Mouse (Mus musculus) embryonic facial prominence, embryonic 14.5 days (tissue): ENCODE measurements around the gene S1pr5. TPM values are rescaled to one million over a fixed set of nuclear protein-coding genes. Genes with fewer than 3 reads are reported as not detected.

Experiments used
- ATAC-seq: fragments of 200-750 bp; cut with Nextera tagmentation; 2 replicates; pipeline ENCODE4 v1.8.0; 2017; ENCODE audit warnings: low read depth, moderate number of reproducible peaks, moderate TSS enrichment
- DNase-seq: peaks from one replicate; pipeline ENCODE4 v3.0.0-alpha.2; 2015; ENCODE audit warnings: low spot score
- H3K27ac ChIP-seq: fragments of 300-500 bp; sonication (generic); replicated peaks from 2 replicates; pipeline ENCODE4 v1.5.1; 2014; ENCODE audit warnings: low read depth, mild to moderate bottlenecking, low read length, moderate library complexity
- H3K27me3 ChIP-seq: fragments of 300-500 bp; sonication (generic); replicated peaks from 2 replicates; pipeline ENCODE4 v1.6.1; 2014; ENCODE audit warnings: low read length; ENCODE audit not compliant: control insufficient read depth, insufficient read depth
- H3K36me3 ChIP-seq: fragments of 300-500 bp; sonication (generic); 2 replicates; pipeline ENCODE4 v1.6.1; 2014; ENCODE audit warnings: low read length, mixed read lengths; ENCODE audit not compliant: control insufficient read depth, insufficient read depth
- H3K4me1 ChIP-seq: fragments of 300-500 bp; sonication (generic); 2 replicates; pipeline ENCODE4 v1.6.1; 2014; ENCODE audit warnings: antibody characterized with exemption, low read length; ENCODE audit not compliant: control insufficient read depth, insufficient read depth
- H3K4me2 ChIP-seq: fragments of 300-500 bp; sonication (generic); 2 replicates; pipeline ENCODE4 v1.6.1; 2014; ENCODE audit warnings: low read depth, mild to moderate bottlenecking, low read length, moderate library complexity, mixed read lengths
- H3K4me3 ChIP-seq: fragments of 300-500 bp; sonication (generic); 2 replicates; pipeline ENCODE4 v1.5.1; 2014; ENCODE audit warnings: low read depth, mild to moderate bottlenecking, low read length
- H3K9ac ChIP-seq: fragments of 300-500 bp; sonication (generic); 2 replicates; pipeline ENCODE4 v1.6.1; 2014; ENCODE audit warnings: low read depth, mild to moderate bottlenecking, low read length, moderate library complexity, mixed read lengths
- H3K9me3 ChIP-seq: fragments of 300-500 bp; sonication (generic); 2 replicates; pipeline ENCODE4 v1.6.1; 2016; ENCODE audit warnings: low read length; ENCODE audit not compliant: control insufficient read depth
- WGBS: fragments of 180-500 bp; shearing (Covaris S2); extraction: QIAGEN DNeasy Blood & Tissue Kit; methylation state at CpG from one replicate; pipeline ENCODE4 v1.1.7; 2014; 5-methylcytosine and 5-hydroxymethylcytosine counted together
- polyA plus RNA-seq: library from polyadenylated mRNA; unstranded; fragments of >200 nt; fragmentation: Nextera tagmentation; extraction: Ambion mirVana; gene quantifications from 2 replicates; pipeline ENCODE4 v1.2.1, GENCODE M21; 2014

The S1pr5 gene
- polyA plus RNA-seq, 1 experiment from 2014 or later, result 0.96 TPM

DNA sequence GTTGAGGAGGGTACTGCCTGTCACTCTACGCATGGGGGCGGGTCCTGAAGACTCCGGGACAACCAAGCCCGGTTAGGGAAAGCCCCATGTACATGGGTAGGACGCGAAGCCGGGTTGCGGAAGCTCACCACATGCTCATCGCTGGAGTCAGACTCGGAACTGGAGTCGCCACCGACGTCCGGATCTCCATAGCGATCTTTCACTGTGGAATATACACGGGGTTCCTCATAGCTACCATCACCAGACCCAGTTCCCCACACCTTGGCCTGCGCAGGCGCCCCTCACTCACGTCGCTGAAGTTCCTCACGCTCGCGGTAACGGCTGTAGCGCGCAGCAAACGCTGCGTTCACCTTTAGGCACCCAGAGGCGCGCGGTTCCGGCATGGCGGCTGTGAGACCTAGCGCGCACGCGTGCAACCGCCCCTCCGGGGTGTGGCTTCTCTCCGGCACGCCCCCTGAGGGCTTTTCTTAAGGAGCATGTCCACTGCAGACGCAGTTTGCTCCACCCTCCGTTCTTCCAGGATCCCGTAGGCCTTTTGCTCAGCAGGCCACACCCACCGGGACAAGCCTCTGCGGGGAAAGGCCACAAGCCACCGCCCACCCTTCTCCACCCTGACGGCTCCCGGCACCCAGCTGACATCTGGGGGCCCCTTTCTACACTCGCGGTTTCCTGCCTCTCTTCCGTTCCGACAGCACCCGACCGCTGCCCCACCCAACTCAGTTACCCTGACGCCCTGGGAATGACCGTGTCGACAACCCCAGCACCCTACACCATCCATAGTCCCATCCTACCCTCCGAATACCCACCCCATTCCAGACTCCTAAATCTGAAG is 39.5 kb upstream of the S1pr5 start, which contains the start of gene Kri1:
TSS of gene Kri1 (minus strand) at position 399 of the 832 bp plus-strand sequence.
- peak; percentile 100 for DNase-seq
- Histone ChIP-seq H3K27me3 (no peaks in the 10 kb centered on the region), H3K4me2 (peak within 1 kb of the TSS; percentile 70), H3K9me3 (no peaks in the 10 kb centered on the region), H3K4me1 (peaks cover 23% of the 10 kb centered on the region), H3K9ac (peak within 1 kb of the TSS; percentile 75), H3K4me3 (peak within 1 kb of the TSS; percentile 72), H3K36me3 (peaks cover 23% of the 10 kb centered on the region), H3K27ac (peak within 1 kb of the TSS; percentile 85)
- WGBS, result under 1% methylated on average over 56 of the region's 59 CpGs
- ATAC-seq, result peak; percentile 75

DNA sequence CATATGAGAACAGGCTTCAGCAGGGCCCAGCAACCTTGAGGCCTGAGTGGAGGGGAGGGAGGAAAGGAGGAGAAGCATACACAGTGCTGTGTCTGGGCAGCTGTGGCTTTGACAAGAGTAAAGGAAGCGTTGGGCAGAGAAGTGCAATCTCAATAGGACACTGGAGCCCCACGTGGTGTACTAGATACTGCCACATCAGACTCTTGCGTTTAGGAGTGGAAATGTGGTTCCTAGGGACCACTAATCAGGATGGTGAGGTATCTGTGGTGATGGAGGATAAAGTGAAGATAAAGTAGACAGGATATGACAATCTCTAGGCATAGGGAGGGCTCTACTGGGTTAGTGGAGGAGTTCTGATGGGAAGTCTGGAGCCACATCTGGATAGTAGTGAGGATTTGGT is 38.5 kb upstream of the S1pr5 start:
- WGBS, result 56% methylated on average over 3 of the region's 3 CpGs
- no peaks in the 10 kb centered on the region for H3K9me3 ChIP-seq
- H3K27me3 ChIP-seq, result no peaks in the 10 kb centered on the region
- H3K4me2 ChIP-seq, result peak overlapping the region; percentile 70
- no peak overlapping the region for H3K27ac ChIP-seq
- peaks cover 33% of the 10 kb centered on the region for H3K36me3 ChIP-seq
- peak overlapping the region; percentile 75 for H3K9ac ChIP-seq
- no peak for DNase-seq
- peak overlapping the region; percentile 72 for H3K4me3 ChIP-seq
- H3K4me1 ChIP-seq, result peaks cover 23% of the 10 kb centered on the region
- ATAC-seq, result no peak

DNA sequence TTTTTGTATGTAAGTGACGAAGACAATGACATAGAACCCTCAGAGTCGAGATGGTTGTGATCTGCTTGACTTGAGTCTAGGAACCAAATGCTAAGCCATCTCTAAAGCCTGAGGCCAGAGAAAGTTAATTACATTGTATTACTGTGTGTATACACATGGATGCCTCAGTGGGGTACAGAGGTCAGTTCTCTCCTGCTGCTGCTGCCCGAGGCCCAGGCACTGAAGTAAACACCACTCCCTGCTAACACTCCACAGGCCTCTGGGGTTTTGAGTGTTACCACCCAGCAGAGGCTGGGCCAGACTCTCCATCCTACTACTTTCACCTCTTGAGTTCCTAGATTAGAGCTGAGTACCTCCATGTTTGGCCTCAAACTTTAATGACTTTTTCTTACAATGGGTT is 35.8 kb upstream of the S1pr5 start:
- Histone ChIP-seq H3K27me3 (no peaks in the 10 kb centered on the region), H3K4me1 (peaks cover 14% of the 10 kb centered on the region), H3K9me3 (no peaks in the 10 kb centered on the region), H3K9ac (no peak overlapping the region), H3K4me3 (no peak overlapping the region), H3K4me2 (no peak overlapping the region), H3K27ac (no peak overlapping the region), H3K36me3 (peaks cover 60% of the 10 kb centered on the region)
- DNase-seq, result no peak
- ATAC-seq, result no peak
- WGBS, result 86% methylated on average over 3 of the region's 3 CpGs

DNA sequence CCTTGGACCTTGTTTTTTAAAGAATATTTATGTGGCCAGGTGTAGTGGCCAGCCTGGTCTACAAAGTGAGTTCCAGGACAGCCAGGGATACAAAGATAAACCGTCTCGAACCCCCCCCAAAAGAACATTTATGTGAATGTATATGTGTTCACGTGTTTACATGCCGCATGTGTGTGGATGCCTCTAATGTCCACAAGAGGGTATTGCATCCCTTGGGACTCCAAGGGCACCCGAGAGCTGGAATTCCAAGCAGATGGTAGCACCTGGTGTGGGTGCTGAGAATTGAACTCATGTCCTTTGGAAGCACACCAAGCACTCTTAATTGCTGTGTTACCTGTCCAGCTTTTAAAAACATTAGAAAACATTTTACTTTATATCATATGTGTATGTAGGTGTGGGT is 35.3 kb upstream of the S1pr5 start:
- H3K4me2 ChIP-seq, result no peak overlapping the region
- H3K27me3 ChIP-seq, result no peaks in the 10 kb centered on the region
- peaks cover 11% of the 10 kb centered on the region for H3K4me1 ChIP-seq
- DNase-seq, result no peak
- peaks cover 64% of the 10 kb centered on the region for H3K36me3 ChIP-seq
- no peaks in the 10 kb centered on the region for H3K9me3 ChIP-seq
- H3K4me3 ChIP-seq, result no peak overlapping the region
- no peak overlapping the region for H3K27ac ChIP-seq
- ATAC-seq, result no peak
- H3K9ac ChIP-seq, result no peak overlapping the region
- WGBS, result 90% methylated on average over 5 of the region's 5 CpGs

DNA sequence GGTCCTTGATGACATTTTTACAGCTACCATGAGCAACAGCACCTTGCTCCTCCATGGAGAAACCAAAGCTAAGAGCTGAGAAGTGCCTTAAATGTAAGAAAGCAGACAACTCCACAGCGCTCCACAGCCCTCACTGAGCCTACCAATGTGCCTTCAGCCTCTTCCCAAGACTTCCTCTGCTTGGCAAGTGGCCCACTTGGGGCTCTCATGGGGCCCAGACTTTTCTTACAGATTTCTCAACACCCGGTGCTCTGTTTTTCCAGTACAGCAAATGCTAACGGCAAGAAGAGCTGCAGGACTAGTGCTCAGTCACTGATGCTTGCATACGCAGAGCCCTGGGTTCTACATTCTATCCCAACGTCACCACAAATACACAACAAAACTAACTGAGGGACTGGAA is 29.5 kb upstream of the S1pr5 start:
- DNase-seq (no peak), ATAC-seq (no peak)
- Histone ChIP-seq H3K9ac (no peak overlapping the region), H3K4me2 (no peak overlapping the region), H3K9me3 (no peaks in the 10 kb centered on the region), H3K27ac (no peak overlapping the region), H3K36me3 (peaks cover 97% of the 10 kb centered on the region), H3K4me1 (no peaks in the 10 kb centered on the region), H3K27me3 (no peaks in the 10 kb centered on the region), H3K4me3 (no peak overlapping the region)
- WGBS, result 89% methylated on average over 5 of the region's 5 CpGs

DNA sequence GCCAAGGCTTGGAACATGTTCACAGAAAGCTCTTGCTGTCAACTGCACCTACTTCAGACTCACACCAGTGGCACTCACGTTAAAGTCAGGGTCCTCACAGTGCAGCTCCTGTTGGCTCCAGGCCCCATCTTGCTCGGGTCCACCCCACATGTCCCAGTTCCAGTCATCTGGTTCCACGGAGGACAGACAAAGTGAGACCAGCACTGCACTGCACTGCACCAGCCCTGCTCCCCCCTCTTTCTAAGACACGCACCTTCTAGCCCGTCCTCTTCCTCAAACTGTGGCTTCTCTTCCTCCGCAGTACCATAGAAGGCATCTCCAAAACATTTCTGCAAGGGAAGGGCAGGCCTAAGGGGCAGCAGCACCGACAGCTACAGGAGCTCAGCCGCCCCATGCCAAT is 28.1 kb upstream of the S1pr5 start:
- Histone ChIP-seq H3K27ac (no peak overlapping the region), H3K27me3 (no peaks in the 10 kb centered on the region), H3K9ac (no peak overlapping the region), H3K4me3 (no peak overlapping the region), H3K9me3 (no peaks in the 10 kb centered on the region), H3K4me2 (no peak overlapping the region), H3K4me1 (no peaks in the 10 kb centered on the region), H3K36me3 (peaks cover 98% of the 10 kb centered on the region)
- no peak for DNase-seq
- 89% methylated on average over 8 of the region's 8 CpGs for WGBS
- ATAC-seq, result 0 out of 2 replicates have a peak, but pooled peaks have one; percentile 10

DNA sequence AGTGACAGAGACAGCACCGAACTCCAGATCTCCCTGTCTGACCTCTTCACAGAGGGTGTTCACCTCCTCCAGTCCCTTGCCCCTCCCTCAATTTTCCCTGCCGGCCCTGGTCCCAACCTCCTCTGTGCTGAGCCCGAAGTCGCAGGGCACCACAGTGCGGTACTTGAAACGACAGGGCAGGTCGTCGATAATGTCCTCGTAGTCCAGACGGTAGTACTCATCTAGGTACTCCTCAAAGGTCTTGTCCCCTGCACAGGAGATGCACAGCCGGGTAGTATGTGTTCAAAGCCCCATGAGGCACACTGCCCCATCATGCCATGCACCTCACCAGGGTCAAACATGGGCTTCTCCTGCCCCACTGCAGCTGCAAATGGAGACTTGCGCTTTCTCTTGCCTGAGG is 27.5 kb upstream of the S1pr5 start:
- DNase-seq (no peak), ATAC-seq (no peak)
- no peaks in the 10 kb centered on the region for H3K27me3 ChIP-seq
- H3K4me3 ChIP-seq, result no peak overlapping the region
- no peaks in the 10 kb centered on the region for H3K4me1 ChIP-seq
- no peaks in the 10 kb centered on the region for H3K9me3 ChIP-seq
- H3K9ac ChIP-seq, result no peak overlapping the region
- no peak overlapping the region for H3K27ac ChIP-seq
- no peak overlapping the region for H3K4me2 ChIP-seq
- peaks cover 98% of the 10 kb centered on the region for H3K36me3 ChIP-seq
- WGBS, result 91% methylated on average over 12 of the region's 12 CpGs

DNA sequence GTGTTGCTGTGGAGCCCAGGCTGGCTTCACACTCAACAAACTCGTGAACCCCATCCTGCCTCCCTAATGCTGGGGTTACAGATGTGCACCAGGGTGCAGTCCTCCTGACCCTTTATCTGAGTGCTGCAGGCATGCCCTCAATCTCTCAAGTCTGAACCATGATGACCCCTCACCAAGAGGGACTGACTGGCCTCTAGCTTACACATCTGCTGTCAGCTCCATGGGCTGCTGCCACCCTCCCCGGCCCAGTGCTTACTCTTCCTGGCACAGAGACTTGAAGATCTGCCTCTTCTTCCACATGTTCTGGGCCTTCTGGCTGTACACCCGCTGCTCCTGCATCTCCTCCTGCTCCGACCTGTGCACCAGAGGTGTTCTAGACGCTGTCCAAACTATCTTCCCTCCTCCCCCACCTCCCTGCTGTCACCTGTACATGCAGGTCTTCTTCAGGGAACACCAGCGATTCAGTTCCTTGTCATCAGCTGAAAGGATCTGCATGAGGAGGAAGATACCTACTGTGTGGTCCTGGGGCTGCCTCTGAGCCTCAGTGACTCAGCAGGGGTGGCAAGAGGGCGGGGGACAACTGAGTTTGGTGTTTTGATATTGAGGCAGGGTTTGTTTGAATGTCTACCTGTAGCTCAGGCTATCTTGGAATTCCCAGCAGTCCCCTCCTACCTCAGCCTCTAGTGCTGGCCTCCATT is 26.9 kb upstream of the S1pr5 start:
- ATAC-seq (no peak), DNase-seq (no peak)
- WGBS, result 79% methylated on average over 7 of the region's 7 CpGs
- Histone ChIP-seq H3K27ac (no peak overlapping the region), H3K36me3 (peaks cover 98% of the 10 kb centered on the region), H3K9me3 (no peaks in the 10 kb centered on the region), H3K4me2 (no peak overlapping the region), H3K4me1 (no peaks in the 10 kb centered on the region), H3K4me3 (no peak overlapping the region), H3K27me3 (no peaks in the 10 kb centered on the region), H3K9ac (no peak overlapping the region)
